Mouse (Mus musculus): ENCODE measurements at regions not wholly inside any gene's neighbourhood (a gene's known extent, or its start where the extent isn't known, plus 50 kb on each side); places are given as distances from the start of the nearest gene placed in this dataset.
"Not testable (repeated sequence)": the region's sequence is repeated elsewhere in the genome, so short reads cannot be mapped to it uniquely, and the experiment has no call there.

- DNase-seq: not testable (repeated sequence)
Measured at GRCm38 (mm10) chr8:20285523-20285922, 77.5 kb downstream of the Gm15319 start.

GRCm38 (mm10) chr8:20284856-20285255 lies 78.2 kb downstream of the Gm15319 start:
- not testable (repeated sequence) for DNase-seq

- DNase-seq: not testable (repeated sequence)
Measured at GRCm38 (mm10) chr8:20283141-20283540, 79.9 kb downstream of the Gm15319 start.

- DNase-seq: not testable (repeated sequence)
Measured at GRCm38 (mm10) chr8:20281201-20281887, 81.7 kb downstream of the Gm15319 start.

- not testable (repeated sequence) for DNase-seq
Measured at GRCm38 (mm10) chr8:20277701-20278100, 85.3 kb downstream of the Gm15319 start.

- not testable (repeated sequence) for DNase-seq
Measured at GRCm38 (mm10) chr8:20276661-20277060, 86.3 kb downstream of the Gm15319 start.

GRCm38 (mm10) chr8:20273844-20274243 lies 89.2 kb downstream of the Gm15319 start:
- DNase-seq: not testable (repeated sequence)

GRCm38 (mm10) chr8:20267520-20268127 lies 95.4 kb downstream of the Gm15319 start:
- not testable (repeated sequence) for DNase-seq

- DNase-seq: not testable (repeated sequence)
Measured at GRCm38 (mm10) chr8:20266776-20267175, 96.2 kb downstream of the Gm15319 start.

GRCm38 (mm10) chr8:20264612-20265011 lies 98.4 kb downstream of the Gm15319 start:
- DNase-seq: not testable (repeated sequence)

- DNase-seq: not testable (repeated sequence)
Measured at GRCm38 (mm10) chr8:20264106-20264505, 98.9 kb downstream of the Gm15319 start.

GRCm38 (mm10) chr8:20262847-20263570 lies 100.0 kb downstream of the Gm15319 start:
- DNase-seq: not testable (repeated sequence)

GRCm38 (mm10) chr8:20262253-20262652 lies 100.8 kb downstream of the Gm15319 start:
- not testable (repeated sequence) for DNase-seq

GRCm38 (mm10) chr8:20261452-20262181 lies 101.4 kb downstream of the Gm15319 start:
- not testable (repeated sequence) for DNase-seq

GRCm38 (mm10) chr8:20261007-20261406 lies 102.0 kb downstream of the Gm15319 start:
- peak; percentile 30 for DNase-seq

- DNase-seq: not testable (repeated sequence)
Measured at GRCm38 (mm10) chr8:20260125-20260640, 102.8 kb downstream of the Gm15319 start.

- DNase-seq: not testable (repeated sequence)
Measured at GRCm38 (mm10) chr8:20259662-20260061, 103.3 kb downstream of the Gm15319 start.
